Mouse (Mus musculus) forebrain, embryonic 10.5 days (tissue): ENCODE data around the gene March5. TPM values are rescaled to one million over a fixed set of nuclear protein-coding genes. Genes with fewer than 3 reads are reported as not detected.

Experiments
- DNase-seq: peaks from one replicate; pipeline ENCODE4 v3.0.0-alpha.2; 2017; ENCODE audit warnings: low spot score; ENCODE audit errors: extremely low spot score
- H3K27ac ChIP-seq: fragments of 300-500 bp; sonication (generic); 2 replicates; pipeline ENCODE4 v1.5.1; 2016; ENCODE audit warnings: mild to moderate bottlenecking
- H3K27me3 ChIP-seq: fragments of 300-500 bp; sonication (generic); 2 replicates; pipeline ENCODE4 v1.6.1; 2016; ENCODE audit warnings: mild to moderate bottlenecking; ENCODE audit not compliant: poor library complexity, severe bottlenecking
- H3K36me3 ChIP-seq: fragments of 300-500 bp; sonication (generic); replicated peaks from 2 replicates; pipeline ENCODE4 v1.6.1; 2016; ENCODE audit warnings: mild to moderate bottlenecking, moderate library complexity
- H3K4me1 ChIP-seq: fragments of 300-500 bp; sonication (generic); 2 replicates; pipeline ENCODE4 v1.6.1; 2016
- H3K4me3 ChIP-seq: fragments of 300-500 bp; sonication (generic); 2 replicates; pipeline ENCODE4 v1.5.1; 2016; ENCODE audit warnings: mild to moderate bottlenecking, moderate library complexity
- H3K9me3 ChIP-seq: fragments of 300-500 bp; sonication (generic); 2 replicates; pipeline ENCODE4 v1.6.1; 2016; ENCODE audit warnings: mild to moderate bottlenecking, moderate library complexity
- WGBS: fragments of 180-500 bp; shearing (Covaris S2); methylation state at CpG from one replicate; pipeline ENCODE4 v1.1.7; 2016; 5-methylcytosine and 5-hydroxymethylcytosine counted together
- polyA plus RNA-seq: library from polyadenylated mRNA; unstranded; fragments of >200 nt; fragmentation: Nextera tagmentation; extraction: Ambion mirVana; gene quantifications from 2 replicates; pipeline ENCODE4 v1.2.1, GENCODE M21; 2016

Gene March5
- polyA plus RNA-seq: 109 and 112 TPM in 2 replicates

- Histone ChIP-seq H3K27me3 (peaks cover 10% of the 10 kb centered on the region), H3K36me3 (peaks cover 32% of the 10 kb centered on the region), H3K4me3 (peak within 1 kb of the TSS; percentile 89), H3K4me1 (peaks cover 27% of the 10 kb centered on the region), H3K27ac (peak within 1 kb of the TSS; percentile 96), H3K9me3 (no peaks in the 10 kb centered on the region)
- DNase-seq: peak; percentile 88
- WGBS: under 1% methylated on average over 87 of the region's 94 CpGs
Observed at GRCm38 (mm10) chr19:37207303-37208175, at the start of gene March5. Gene March5 (plus strand): TSS chr19:37207543.

- Histone ChIP-seq H3K27ac (no peak overlapping the region), H3K4me1 (peaks cover 31% of the 10 kb centered on the region), H3K4me3 (no peak overlapping the region), H3K9me3 (no peaks in the 10 kb centered on the region), H3K27me3 (peaks cover 55% of the 10 kb centered on the region), H3K36me3 (no peaks in the 10 kb centered on the region)
- no peak for DNase-seq
- 75% methylated on average over 1 of the region's 1 CpGs for WGBS
Observed at GRCm38 (mm10) chr19:37172096-37172495, 35.2 kb upstream of the March5 start.

GRCm38 (mm10) chr19:37172566-37173130 lies 34.7 kb upstream of the March5 start:
- DNase-seq: no peak
- Histone ChIP-seq H3K9me3 (no peaks in the 10 kb centered on the region), H3K27ac (no peak overlapping the region), H3K4me3 (no peak overlapping the region), H3K36me3 (no peaks in the 10 kb centered on the region), H3K4me1 (peaks cover 32% of the 10 kb centered on the region), H3K27me3 (peaks cover 57% of the 10 kb centered on the region)
- 74% methylated on average over 11 of the region's 11 CpGs for WGBS

GRCm38 (mm10) chr19:37173331-37174115 lies 33.8 kb upstream of the March5 start:
- 26% methylated on average over 20 of the region's 20 CpGs for WGBS

GRCm38 (mm10) chr19:37174116-37174715 lies 33.1 kb upstream of the March5 start:
- peaks cover 32% of the 10 kb centered on the region for H3K4me1 ChIP-seq
- peak overlapping the region; percentile 70 for H3K27ac ChIP-seq
- peaks cover 64% of the 10 kb centered on the region for H3K27me3 ChIP-seq
- H3K4me3 ChIP-seq: peak overlapping the region; percentile 75
- DNase-seq: peak; percentile 44
- H3K36me3 ChIP-seq: no peaks in the 10 kb centered on the region
- H3K9me3 ChIP-seq: no peaks in the 10 kb centered on the region
- WGBS: under 1% methylated on average over 70 of the region's 70 CpGs

More at GRCm38 (mm10) chr19:37173331-37174115, 33.8 kb upstream of the March5 start:
- H3K36me3 ChIP-seq: no peaks in the 10 kb centered on the region
- DNase-seq: peak; percentile 14
- peaks cover 58% of the 10 kb centered on the region for H3K27me3 ChIP-seq
- H3K27ac ChIP-seq: peak overlapping the region; percentile 70; the same call in 1 of the 2 replicates
- H3K9me3 ChIP-seq: no peaks in the 10 kb centered on the region
- H3K4me3 ChIP-seq: peak overlapping the region; percentile 75
- H3K4me1 ChIP-seq: peaks cover 32% of the 10 kb centered on the region

- Histone ChIP-seq H3K4me1 (peaks cover 32% of the 10 kb centered on the region), H3K4me3 (peak overlapping the region; percentile 75), H3K27me3 (peaks cover 64% of the 10 kb centered on the region), H3K36me3 (no peaks in the 10 kb centered on the region), H3K27ac (peak overlapping the region; percentile 70), H3K9me3 (no peaks in the 10 kb centered on the region)
- DNase-seq: peak; percentile 73
- WGBS: under 1% methylated on average over 36 of the region's 36 CpGs
Observed at GRCm38 (mm10) chr19:37174716-37175435, 32.5 kb upstream of the March5 start.

GRCm38 (mm10) chr19:37175436-37175805 lies 31.9 kb upstream of the March5 start:
- peak; percentile 37 for DNase-seq
- no peaks in the 10 kb centered on the region for H3K36me3 ChIP-seq
- 2% methylated on average over 12 of the region's 12 CpGs for WGBS
- H3K27ac ChIP-seq: 0 out of 2 replicates have a peak overlapping the region, but pooled peaks have one; percentile 15
- peak overlapping the region; percentile 75 for H3K4me3 ChIP-seq
- H3K4me1 ChIP-seq: peaks cover 32% of the 10 kb centered on the region
- H3K9me3 ChIP-seq: no peaks in the 10 kb centered on the region
- H3K27me3 ChIP-seq: peaks cover 64% of the 10 kb centered on the region

GRCm38 (mm10) chr19:37175919-37176318 lies 31.4 kb upstream of the March5 start:
- WGBS: 16% methylated on average over 6 of the region's 6 CpGs
- H3K9me3 ChIP-seq: no peaks in the 10 kb centered on the region
- H3K36me3 ChIP-seq: no peaks in the 10 kb centered on the region
- no peak for DNase-seq
- no peak overlapping the region for H3K27ac ChIP-seq
- peak overlapping the region; percentile 75 for H3K4me3 ChIP-seq
- peaks cover 32% of the 10 kb centered on the region for H3K4me1 ChIP-seq
- H3K27me3 ChIP-seq: peaks cover 64% of the 10 kb centered on the region

GRCm38 (mm10) chr19:37176879-37177462 lies 30.4 kb upstream of the March5 start:
- H3K4me3 ChIP-seq: no peak overlapping the region
- H3K27ac ChIP-seq: no peak overlapping the region
- peaks cover 32% of the 10 kb centered on the region for H3K4me1 ChIP-seq
- DNase-seq: no peak
- 47% methylated on average over 4 of the region's 4 CpGs for WGBS
- no peaks in the 10 kb centered on the region for H3K36me3 ChIP-seq
- no peaks in the 10 kb centered on the region for H3K9me3 ChIP-seq
- H3K27me3 ChIP-seq: peaks cover 56% of the 10 kb centered on the region

GRCm38 (mm10) chr19:37177819-37178708 lies 29.3 kb upstream of the March5 start:
- peak; percentile 29 for DNase-seq
- H3K27ac ChIP-seq: no peak overlapping the region

More at GRCm38 (mm10) chr19:37177819-37178708, 29.3 kb upstream of the March5 start:
- 15% methylated on average over 17 of the region's 17 CpGs for WGBS
- Histone ChIP-seq H3K9me3 (no peaks in the 10 kb centered on the region), H3K36me3 (no peaks in the 10 kb centered on the region), H3K27me3 (peaks cover 45% of the 10 kb centered on the region), H3K4me1 (peaks cover 32% of the 10 kb centered on the region), H3K4me3 (peak overlapping the region; percentile 42)
